Mouse (Mus musculus) midbrain, postnatal 0 days (tissue): ENCODE results near the gene Htra2. TPM values are rescaled to one million over a fixed set of nuclear protein-coding genes. Genes with fewer than 3 reads are reported as not detected.

Experiments used
- ATAC-seq: fragments of 200-750 bp; cut with Nextera tagmentation; 2 replicates; pipeline ENCODE4 v1.8.0; 2017; ENCODE audit warnings: moderate number of reproducible peaks, mild to moderate bottlenecking, moderate TSS enrichment, moderate library complexity; ENCODE audit not compliant: low FRiP score
- DNase-seq: peaks from one replicate; pipeline ENCODE4 v3.0.0-alpha.2; 2015; ENCODE audit warnings: low spot score
- H3K27ac ChIP-seq: fragments of 300-500 bp; sonication (generic); 2 replicates; pipeline ENCODE4 v1.5.1; 2014; ENCODE audit warnings: low read depth, mild to moderate bottlenecking, low read length, mixed read lengths
- H3K27me3 ChIP-seq: fragments of 300-500 bp; sonication (generic); 2 replicates; pipeline ENCODE4 v1.6.1; 2014; ENCODE audit warnings: low read length, control low read depth, mixed read lengths; ENCODE audit not compliant: insufficient read depth
- H3K36me3 ChIP-seq: fragments of 300-500 bp; sonication (generic); 2 replicates; pipeline ENCODE4 v1.6.1; 2014; ENCODE audit warnings: low read length, control low read depth, mixed read lengths; ENCODE audit not compliant: insufficient read depth
- H3K4me1 ChIP-seq: fragments of 300-500 bp; sonication (generic); 2 replicates; pipeline ENCODE4 v1.6.1; 2014; ENCODE audit warnings: mild to moderate bottlenecking, control low read depth, antibody characterized with exemption, low read length, mixed read lengths; ENCODE audit not compliant: insufficient read depth
- H3K4me2 ChIP-seq: fragments of 300-500 bp; sonication (generic); 2 replicates; pipeline ENCODE4 v1.6.1; 2014; ENCODE audit warnings: low read depth, mild to moderate bottlenecking, low read length, mixed read lengths; ENCODE audit not compliant: poor library complexity, severe bottlenecking
- H3K4me3 ChIP-seq: fragments of 300-500 bp; sonication (generic); 2 replicates; pipeline ENCODE4 v1.5.1; 2014; ENCODE audit warnings: low read depth, mild to moderate bottlenecking, low read length, moderate library complexity
- H3K9ac ChIP-seq: fragments of 300-500 bp; sonication (generic); replicated peaks from 2 replicates; pipeline ENCODE4 v1.6.1; 2014; ENCODE audit warnings: mild to moderate bottlenecking, low read length, moderate library complexity, mixed read lengths; ENCODE audit not compliant: poor library complexity, severe bottlenecking
- H3K9me3 ChIP-seq: fragments of 300-500 bp; sonication (generic); 2 replicates; pipeline ENCODE4 v1.6.1; 2016; ENCODE audit warnings: low read length, control low read depth
- CTCF ChIP-seq: IDR thresholded peaks from 2 replicates; pipeline ENCODE4 v1.5.1; 2016; ENCODE audit warnings: antibody characterized with exemption, mild to moderate bottlenecking
- WGBS: fragments of 180-500 bp; shearing (Covaris S2); extraction: QIAGEN DNeasy Blood & Tissue Kit; methylation state at CpG from one replicate; pipeline ENCODE4 v1.1.7; 2014; 5-methylcytosine and 5-hydroxymethylcytosine counted together
- polyA plus RNA-seq: library from polyadenylated mRNA; unstranded; fragments of >200 nt; fragmentation: Nextera tagmentation; extraction: Ambion mirVana; gene quantifications from 2 replicates; pipeline ENCODE4 v1.2.1, GENCODE M21; 2015
- total RNA-seq: library from RNA; depleted of rRNA; stranded (reverse); fragments of >200 nt; gene quantifications from 2 replicates; pipeline ENCODE4 v1.2.3, GENCODE M21; 2014

Gene Htra2
- total and polyA plus RNA-seq, 2 experiments from 2014 or later, result 56.5 to 87.8 TPM

DNA sequence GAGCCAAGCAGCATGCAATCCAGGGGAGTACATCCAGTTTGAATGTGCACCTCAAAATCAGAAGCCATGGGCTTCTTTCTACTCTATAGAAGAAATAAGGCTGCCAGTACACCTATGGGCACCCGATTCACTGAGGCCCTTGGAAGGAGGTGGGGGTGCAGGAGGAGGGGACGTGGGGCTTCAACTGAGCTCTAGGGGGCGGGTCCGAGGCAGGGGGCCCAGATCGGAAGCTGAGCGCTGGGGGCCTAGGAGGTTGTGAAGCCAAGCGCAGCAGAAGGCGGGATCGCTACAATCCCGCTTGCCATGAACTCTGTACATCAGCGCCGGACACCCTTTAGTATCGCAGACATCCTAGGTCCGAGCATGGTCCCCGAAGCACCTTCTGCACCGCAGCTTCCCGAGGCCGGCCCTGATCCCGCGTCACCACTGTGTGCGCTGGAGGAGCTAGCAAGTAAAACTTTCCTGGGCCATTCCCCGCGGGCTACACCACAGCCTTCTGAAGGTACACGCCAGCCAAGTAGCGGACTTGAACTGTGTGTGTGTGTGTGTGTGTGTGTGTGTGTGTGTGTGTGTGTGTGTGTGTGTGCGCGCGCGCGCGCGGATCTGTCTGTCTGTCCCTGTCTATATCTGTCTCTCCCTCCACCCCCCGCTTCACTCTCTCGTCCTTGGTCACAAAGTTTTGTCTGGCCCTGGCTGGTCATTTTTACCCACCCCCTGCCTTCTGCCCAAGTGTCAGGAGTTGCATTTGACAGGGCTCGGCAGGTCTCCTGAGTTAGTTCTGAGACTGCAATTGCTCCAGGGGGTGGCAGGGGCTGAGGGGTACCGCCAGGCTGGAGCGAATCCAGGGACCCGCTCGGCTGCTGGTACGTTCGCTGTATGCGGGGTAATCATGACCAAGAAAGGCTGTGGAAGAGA is 31.3 kb upstream of the Htra2 start, which contains the start of gene Lbx2:
Gene Lbx2, plus strand, starts transcription at position 247 of the 915 bp plus-strand sequence.
- 0 out of 2 replicates have a peak within 1 kb of the TSS, but pooled peaks have one; percentile 6 for H3K4me2 ChIP-seq

DNA sequence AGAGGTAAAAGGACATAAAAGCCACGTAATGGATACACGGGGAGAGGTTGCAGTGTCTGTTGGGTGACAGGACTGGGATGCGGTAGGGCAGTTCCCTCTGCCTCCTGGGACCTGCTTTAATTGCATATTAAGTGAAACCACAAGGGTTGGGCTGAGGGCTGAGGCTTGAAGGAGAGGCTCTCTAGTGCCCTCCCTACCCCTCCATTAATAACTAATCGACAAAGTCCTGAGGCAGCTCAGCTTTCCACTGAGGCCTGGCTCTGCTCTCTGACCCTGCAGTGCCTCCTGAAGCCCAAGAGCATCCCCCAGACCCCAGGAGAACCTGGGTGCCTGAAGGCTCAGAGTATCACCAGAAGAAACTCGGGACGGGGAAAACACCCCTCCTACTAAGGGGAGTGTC is 29.4 kb upstream of the Htra2 start:
- Histone ChIP-seq H3K4me2 (no peak overlapping the region), H3K9me3 (no peaks in the 10 kb centered on the region), H3K4me1 (0 out of 2 replicates have a peak, but pooled peaks cover 1% of the 10 kb centered on the region), H3K9ac (no peak overlapping the region), H3K36me3 (0 out of 2 replicates have a peak, but pooled peaks cover 2% of the 10 kb centered on the region), H3K4me3 (no peak overlapping the region), H3K27me3 (peaks cover 65% of the 10 kb centered on the region), H3K27ac (no peak overlapping the region)
- WGBS, result 6% methylated on average over 6 of the region's 6 CpGs
- no peak for ATAC-seq
- DNase-seq, result no peak
- TF ChIP-seq CTCF, result no peak

More for the DNA sequence above, 31.3 kb upstream of the Htra2 start, which contains the start of gene Lbx2:
- Histone ChIP-seq H3K36me3 (0 out of 2 replicates have a peak, but pooled peaks cover 2% of the 10 kb centered on the region), H3K27me3 (peaks cover 77% of the 10 kb centered on the region), H3K4me1 (no peaks in the 10 kb centered on the region), H3K9ac (no peak within 1 kb of the TSS), H3K27ac (no peak within 1 kb of the TSS), H3K9me3 (no peaks in the 10 kb centered on the region), H3K4me3 (no peak within 1 kb of the TSS)
- ATAC-seq (no peak), DNase-seq (no peak)
- 2% methylated on average over 42 of the region's 42 CpGs for WGBS
- TF ChIP-seq CTCF, result no peak

DNA sequence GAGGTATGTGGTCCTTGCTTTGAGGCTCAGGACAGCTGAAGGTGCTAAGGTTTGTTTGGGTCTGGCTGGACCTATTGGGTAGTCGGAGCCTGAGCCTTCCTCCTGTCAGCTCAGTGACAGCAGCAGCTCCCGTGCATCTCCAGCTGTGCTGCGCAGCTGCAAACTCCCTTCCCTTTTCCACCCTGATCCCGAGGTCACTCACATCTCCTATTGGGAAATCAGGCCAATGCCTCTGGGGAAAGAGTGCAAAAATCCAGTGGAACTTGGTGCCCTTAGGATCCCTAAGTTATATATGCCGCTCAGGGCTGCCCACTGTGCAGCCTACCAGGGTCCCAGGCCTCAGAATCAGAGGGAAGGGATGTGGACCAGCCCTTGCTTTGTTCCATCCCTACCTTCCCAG is 28.4 kb upstream of the Htra2 start:
- DNase-seq, result no peak
- no peak overlapping the region for H3K27ac ChIP-seq
- peaks cover 57% of the 10 kb centered on the region for H3K27me3 ChIP-seq
- no peak for TF ChIP-seq CTCF
- peaks cover 7% of the 10 kb centered on the region; the same call in 1 of the 2 replicates for H3K4me1 ChIP-seq
- no peaks in the 10 kb centered on the region for H3K9me3 ChIP-seq
- no peak overlapping the region for H3K4me2 ChIP-seq
- 16% methylated on average over 5 of the region's 5 CpGs for WGBS
- ATAC-seq, result no peak
- H3K36me3 ChIP-seq, result 0 out of 2 replicates have a peak, but pooled peaks cover 2% of the 10 kb centered on the region
- no peak overlapping the region for H3K9ac ChIP-seq
- H3K4me3 ChIP-seq, result no peak overlapping the region

DNA sequence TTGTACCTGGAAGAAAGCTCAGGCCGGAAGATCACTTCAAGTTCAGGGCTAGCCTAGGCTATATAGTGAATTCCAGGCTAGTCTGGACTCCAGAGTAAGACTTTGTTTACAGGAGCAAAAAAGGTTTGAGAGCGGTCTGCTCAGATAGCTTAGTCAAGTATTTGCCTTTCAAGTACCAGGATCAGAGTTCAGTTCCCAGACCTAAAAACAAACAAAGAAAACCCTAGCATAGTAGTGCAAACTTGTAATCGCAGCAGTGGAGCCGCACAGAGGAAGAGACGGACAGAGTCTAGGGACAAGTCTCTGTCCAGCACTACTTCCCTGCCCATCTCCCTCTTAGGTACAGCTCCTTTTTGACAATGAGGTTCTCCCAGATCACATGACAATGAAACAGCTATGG is 25.1 kb upstream of the Htra2 start:
- no peak for ATAC-seq
- no peak for DNase-seq
- H3K27me3 ChIP-seq, result peaks cover 30% of the 10 kb centered on the region
- 96% methylated on average over 5 of the region's 5 CpGs for WGBS
- TF ChIP-seq CTCF, result no peak
- H3K36me3 ChIP-seq, result 0 out of 2 replicates have a peak, but pooled peaks cover 2% of the 10 kb centered on the region
- H3K4me1 ChIP-seq, result peaks cover 11% of the 10 kb centered on the region; the same call in 1 of the 2 replicates
- H3K9ac ChIP-seq, result no peak overlapping the region
- H3K27ac ChIP-seq, result no peak overlapping the region
- H3K4me2 ChIP-seq, result no peak overlapping the region
- H3K4me3 ChIP-seq, result no peak overlapping the region
- H3K9me3 ChIP-seq, result no peaks in the 10 kb centered on the region

DNA sequence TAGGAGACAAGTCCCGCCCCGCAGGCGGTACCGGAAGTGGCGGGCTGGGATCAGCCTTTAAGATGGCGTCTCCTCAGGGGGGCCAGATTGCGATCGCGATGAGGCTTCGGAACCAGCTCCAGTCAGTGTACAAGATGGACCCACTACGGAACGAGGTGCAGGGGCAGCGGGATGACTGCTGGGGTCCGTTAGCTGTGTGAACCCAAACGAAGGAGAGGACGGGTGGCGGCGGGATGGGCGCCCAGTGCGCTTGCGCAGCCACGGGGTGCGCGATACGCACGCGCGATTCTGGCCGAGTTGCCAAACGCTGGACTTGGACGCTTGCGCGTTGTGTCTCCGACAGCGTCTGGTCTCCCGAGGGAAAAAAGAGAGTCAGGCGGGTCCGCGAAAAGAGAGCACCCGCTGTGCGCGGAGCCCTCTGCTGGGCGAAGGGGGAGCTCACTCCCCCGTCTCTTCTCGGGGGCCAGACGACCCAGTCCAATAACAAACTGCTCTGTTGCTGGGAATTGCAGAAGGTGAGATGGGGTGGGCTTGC is 23.3 kb upstream of the Htra2 start:
- peak overlapping the region; percentile 89 for H3K4me2 ChIP-seq
- DNase-seq, result peak; percentile 96
- H3K9me3 ChIP-seq, result no peaks in the 10 kb centered on the region
- H3K4me3 ChIP-seq, result peak overlapping the region; percentile 73
- peaks cover 11% of the 10 kb centered on the region; the same call in 1 of the 2 replicates for H3K4me1 ChIP-seq
- H3K9ac ChIP-seq, result peak overlapping the region; percentile 63
- peaks cover 29% of the 10 kb centered on the region for H3K27me3 ChIP-seq
- H3K27ac ChIP-seq, result peak overlapping the region; percentile 92
- peak; percentile 73 for TF ChIP-seq CTCF
- peak; percentile 94 for ATAC-seq
- WGBS, result under 1% methylated on average over 46 of the region's 46 CpGs
- H3K36me3 ChIP-seq, result 0 out of 2 replicates have a peak, but pooled peaks cover 2% of the 10 kb centered on the region
